Mouse (Mus musculus) heart, adult 18-20 months (tissue): ENCODE data around the gene Gm13283. TPM values are rescaled to one million over a fixed set of nuclear protein-coding genes. Genes with fewer than 3 reads are reported as not detected.
A peak's percentile ranks its signal among the peaks of the same experiment; 100 is the strongest.
"Not testable (repeated sequence)": the region's sequence is repeated elsewhere in the genome, so short reads cannot be mapped to it uniquely, and the experiment has no call there.

Source experiments
- DNase-seq, 2 experiments: peaks; one replicate each; pipeline ENCODE4 v3.0.0; 2021 to 2022; ENCODE audit warnings: mixed read lengths in 1 of 2
- total RNA-seq, 2 experiments: library from RNA; stranded (reverse); gene quantifications; 2 replicates each; pipeline ENCODE4 v1.2.3; 2021

Gene Gm13283
- total RNA-seq, 2 experiments from 2014 or later, result not detected

DNA sequence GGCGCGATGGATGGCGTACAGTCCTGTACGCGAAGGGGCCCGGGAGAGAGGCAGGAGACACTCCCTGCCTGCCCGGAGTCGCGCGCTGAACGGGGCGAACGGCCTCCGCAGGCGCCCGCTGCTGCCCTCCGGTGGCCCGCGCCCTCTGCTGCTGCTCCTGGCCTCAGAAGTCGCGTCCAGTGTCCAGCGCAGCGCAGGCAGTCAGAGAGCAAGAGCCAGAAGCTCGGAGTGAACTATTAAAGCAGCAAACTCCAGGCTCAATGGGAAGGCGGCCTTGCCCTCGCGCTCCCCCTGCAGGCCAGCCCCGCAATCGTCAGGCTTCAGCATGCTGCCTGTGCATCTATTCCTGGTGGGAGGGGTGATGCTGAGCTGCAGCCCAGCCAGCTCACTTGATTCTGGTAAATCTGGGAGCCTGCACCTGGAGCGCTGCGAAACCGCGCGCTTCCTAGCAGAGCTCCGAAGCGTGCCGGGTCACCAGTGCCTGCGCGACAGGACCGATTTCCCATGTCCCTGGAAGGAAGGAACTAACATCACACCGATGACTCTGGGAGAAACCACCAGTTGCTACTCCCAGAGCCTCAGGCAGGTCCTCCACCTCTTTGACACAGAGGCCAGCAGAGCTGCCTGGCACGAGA is 3.6 kb downstream of the Gm13283 start:
- DNase-seq, result peak; percentile 69 to 84

DNA sequence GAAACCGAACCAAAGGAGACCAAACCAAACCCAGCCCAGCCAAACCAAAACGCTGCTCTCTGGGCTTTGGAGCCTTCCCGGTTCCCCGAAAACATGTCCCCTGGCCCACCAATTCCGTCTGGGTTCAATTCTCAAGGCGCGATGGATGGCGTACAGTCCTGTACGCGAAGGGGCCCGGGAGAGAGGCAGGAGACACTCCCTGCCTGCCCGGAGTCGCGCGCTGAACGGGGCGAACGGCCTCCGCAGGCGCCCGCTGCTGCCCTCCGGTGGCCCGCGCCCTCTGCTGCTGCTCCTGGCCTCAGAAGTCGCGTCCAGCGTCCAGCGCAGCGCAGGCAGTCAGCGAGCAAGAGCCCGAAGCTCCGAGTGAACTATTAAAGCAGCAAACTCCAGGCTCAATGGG is 13.6 kb downstream of the Gm13283 start, which contains the start of gene Gm13290:
Gm13290 (plus strand) TSS at position 301 of the 400 bp plus-strand sequence.
- not testable (repeated sequence) for DNase-seq

DNA sequence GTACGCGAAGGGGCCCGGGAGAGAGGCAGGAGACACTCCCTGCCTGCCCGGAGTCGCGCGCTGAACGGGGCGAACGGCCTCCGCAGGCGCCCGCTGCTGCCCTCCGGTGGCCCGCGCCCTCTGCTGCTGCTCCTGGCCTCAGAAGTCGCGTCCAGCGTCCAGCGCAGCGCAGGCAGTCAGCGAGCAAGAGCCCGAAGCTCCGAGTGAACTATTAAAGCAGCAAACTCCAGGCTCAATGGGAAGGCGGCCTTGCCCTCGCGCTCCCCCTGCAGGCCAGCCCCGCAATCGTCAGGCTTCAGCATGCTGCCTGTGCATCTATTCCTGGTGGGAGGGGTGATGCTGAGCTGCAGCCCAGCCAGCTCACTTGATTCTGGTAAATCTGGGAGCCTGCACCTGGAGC is 16.7 kb downstream of the Gm13283 start, which contains the start of gene Gm13289:
Gm13289 (plus strand) TSS at position 301 of the 400 bp plus-strand sequence.
- not testable (repeated sequence) for DNase-seq

GRCm38 (mm10) chr4:88779550-88779949 is 19.6 kb downstream of the Gm13283 start, which contains the start of gene Gm13272:
Gene Gm13272, plus strand, starts transcription at chr4:88779850.
- DNase-seq, result not testable (repeated sequence)

GRCm38 (mm10) chr4:88780320-88780719 is 20.4 kb downstream of the Gm13283 start:
- DNase-seq, result peak in 1 of 2 experiments; percentile 7

GRCm38 (mm10) chr4:88781831-88782230 is 21.9 kb downstream of the Gm13283 start, which contains the start of gene Ifnz:
Gene Ifnz, plus strand, starts transcription at chr4:88782131.
- not testable (repeated sequence) for DNase-seq

DNA sequence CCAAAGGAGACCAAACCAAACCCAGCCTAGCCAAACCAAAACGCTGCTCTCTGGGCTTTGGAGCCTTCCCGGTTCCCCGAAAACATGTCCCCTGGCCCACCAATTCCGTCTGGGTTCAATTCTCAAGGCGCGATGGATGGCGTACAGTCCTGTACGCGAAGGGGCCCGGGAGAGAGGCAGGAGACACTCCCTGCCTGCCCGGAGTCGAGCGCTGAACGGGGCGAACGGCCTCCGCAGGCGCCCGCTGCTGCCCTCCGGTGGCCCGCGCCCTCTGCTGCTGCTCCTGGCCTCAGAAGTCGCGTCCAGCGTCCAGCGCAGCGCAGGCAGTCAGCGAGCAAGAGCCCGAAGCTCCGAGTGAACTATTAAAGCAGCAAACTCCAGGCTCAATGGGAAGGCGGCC is 22.4 kb downstream of the Gm13283 start:
- DNase-seq, result peak; percentile 7 to 47

- not testable (repeated sequence) for DNase-seq
Observed at GRCm38 (mm10) chr4:88785409-88785808, 25.5 kb downstream of the Gm13283 start, which contains the start of gene Gm13276. Gene Gm13276, plus strand, starts transcription at chr4:88785709.

DNA sequence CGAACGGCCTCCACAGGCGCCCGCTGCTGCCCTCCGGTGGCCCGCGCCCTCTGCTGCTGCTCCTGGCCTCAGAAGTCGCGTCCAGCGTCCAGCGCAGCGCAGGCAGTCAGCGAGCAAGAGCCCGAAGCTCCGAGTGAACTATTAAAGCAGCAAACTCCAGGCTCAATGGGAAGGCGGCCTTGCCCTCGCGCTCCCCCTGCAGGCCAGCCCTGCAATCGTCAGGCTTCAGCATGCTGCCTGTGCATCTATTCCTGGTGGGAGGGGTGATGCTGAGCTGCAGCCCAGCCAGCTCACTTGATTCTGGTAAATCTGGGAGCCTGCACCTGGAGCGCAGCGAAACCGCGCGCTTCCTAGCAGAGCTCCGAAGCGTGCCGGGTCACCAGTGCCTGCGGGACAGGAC is 28.5 kb downstream of the Gm13283 start, which contains the start of gene Gm13277:
Gm13277 (plus strand) TSS at position 231 of the 400 bp plus-strand sequence.
- DNase-seq, result peak; percentile 66 to 83

DNA sequence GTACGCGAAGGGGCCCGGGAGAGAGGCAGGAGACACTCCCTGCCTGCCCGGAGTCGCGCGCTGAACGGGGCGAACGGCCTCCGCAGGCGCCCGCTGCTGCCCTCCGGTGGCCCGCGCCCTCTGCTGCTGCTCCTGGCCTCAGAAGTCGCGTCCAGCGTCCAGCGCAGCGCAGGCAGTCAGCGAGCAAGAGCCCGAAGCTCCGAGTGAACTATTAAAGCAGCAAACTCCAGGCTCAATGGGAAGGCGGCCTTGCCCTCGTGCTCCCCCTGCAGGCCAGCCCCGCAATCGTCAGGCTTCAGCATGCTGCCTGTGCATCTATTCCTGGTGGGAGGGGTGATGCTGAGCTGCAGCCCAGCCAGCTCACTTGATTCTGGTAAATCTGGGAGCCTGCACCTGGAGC is 31.3 kb downstream of the Gm13283 start, which contains the start of gene Gm13278:
Gm13278 (plus strand) TSS at position 301 of the 400 bp plus-strand sequence.
- not testable (repeated sequence) for DNase-seq

GRCm38 (mm10) chr4:88793936-88794675 is 34.2 kb downstream of the Gm13283 start, which contains the start of gene Gm13275:
Gene Gm13275, plus strand, starts transcription at chr4:88794487.
- DNase-seq, result peak; percentile 71 to 94

GRCm38 (mm10) chr4:88797097-88797496 is 37.2 kb downstream of the Gm13283 start, which contains the start of gene Gm13279:
Gene Gm13279, plus strand, starts transcription at chr4:88797397.
- DNase-seq, result not testable (repeated sequence)

DNA sequence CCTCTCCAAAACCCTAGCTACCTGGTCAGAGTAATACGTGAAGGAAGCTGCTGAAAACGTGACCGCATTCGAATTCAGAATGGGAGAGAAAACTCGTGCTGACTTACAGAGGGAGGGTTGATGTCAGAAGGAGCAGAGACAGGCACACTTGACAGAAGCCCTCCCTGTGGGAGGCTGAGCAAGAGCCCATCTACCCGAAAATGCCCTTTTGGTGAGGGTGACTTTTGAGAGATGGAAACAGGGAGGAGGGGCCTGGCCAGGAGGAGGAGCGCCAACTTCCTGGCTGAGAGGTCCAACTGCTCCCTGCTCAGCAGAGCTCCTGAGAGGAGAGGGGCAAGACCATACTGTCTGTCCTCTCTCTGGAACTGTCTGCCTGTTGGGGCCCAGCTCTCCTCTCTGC is 39.4 kb downstream of the Gm13283 start, which contains the start of gene Gm13285:
Gm13285 (plus strand) TSS at position 301 of the 400 bp plus-strand sequence.
- not testable (repeated sequence) for DNase-seq

- not testable (repeated sequence) for DNase-seq
Observed at GRCm38 (mm10) chr4:88802954-88803353, 43.0 kb downstream of the Gm13283 start, which contains the start of gene Gm13287. Gene Gm13287, plus strand, starts transcription at chr4:88803254.

- DNase-seq, result not testable (repeated sequence)
Observed at GRCm38 (mm10) chr4:88805231-88805630, 45.3 kb downstream of the Gm13283 start, which contains the start of gene Gm13288. Gene Gm13288, plus strand, starts transcription at chr4:88805531.

- peak; percentile 18 to 44 for DNase-seq
Observed at GRCm38 (mm10) chr4:88805761-88806160, 45.8 kb downstream of the Gm13283 start.

Other genes starting within 250 kb of the Gm13283 start
- gene Ifnb1, start 237.3 kb upstream of the Gm13283 start, total RNA-seq, result not detected
- not detected for gene Ifna15, start 201.9 kb upstream of the Gm13283 start, total RNA-seq
- gene Ifna14, start 188.3 kb upstream of the Gm13283 start, total RNA-seq, result not detected
- not detected for gene Ifna9, start 167.7 kb upstream of the Gm13283 start, total RNA-seq
- gene Ifna12, start 156.7 kb upstream of the Gm13283 start, total RNA-seq, result not detected
- not detected for gene C87499, start 125.7 kb upstream of the Gm13283 start, total RNA-seq
- not detected for gene Ifna13, start 115.7 kb upstream of the Gm13283 start, total RNA-seq
- gene Ifna16, start 83.2 kb upstream of the Gm13283 start, total RNA-seq, result not detected
- not detected for gene Ifna2, start 76.2 kb upstream of the Gm13283 start, total RNA-seq
- gene Ifnab, start 68.8 kb upstream of the Gm13283 start, total RNA-seq, result not detected
- gene Gm26566, start 38.3 kb upstream of the Gm13283 start, total RNA-seq, result under 1 TPM in 1 of 2 experiments, not detected in 1; 0.42 TPM
- 10 to 100 TPM; 72.4 to 76.1 TPM for gene Klhl9, start 37.7 kb upstream of the Gm13283 start, total RNA-seq
- gene Gm13271, start 5.3 kb upstream of the Gm13283 start, total RNA-seq, result not detected
- gene Gm13290, start 13.7 kb downstream of the Gm13283 start, total RNA-seq, result not detected
- not detected for gene Gm13289, start 16.8 kb downstream of the Gm13283 start, total RNA-seq
- not detected for gene Gm13272, start 19.7 kb downstream of the Gm13283 start, total RNA-seq
- gene Ifnz, start 22.0 kb downstream of the Gm13283 start, total RNA-seq, result not detected
- gene Gm13276, start 25.6 kb downstream of the Gm13283 start, total RNA-seq, result not detected
- gene Gm13277, start 28.5 kb downstream of the Gm13283 start, total RNA-seq, result not detected
- gene Gm13278, start 31.4 kb downstream of the Gm13283 start, total RNA-seq, result not detected
- gene Gm13275, start 34.4 kb downstream of the Gm13283 start, total RNA-seq, result not detected
- gene Gm13279, start 37.3 kb downstream of the Gm13283 start, total RNA-seq, result not detected
- not detected for gene Gm13285, start 39.5 kb downstream of the Gm13283 start, total RNA-seq
- gene Gm13287, start 43.1 kb downstream of the Gm13283 start, total RNA-seq, result not detected
- gene Gm13288, start 45.4 kb downstream of the Gm13283 start, total RNA-seq, result not detected
- gene Ifna7, start 56.1 kb downstream of the Gm13283 start, total RNA-seq, result not detected
- gene Ifna11, start 59.8 kb downstream of the Gm13283 start, total RNA-seq, result not detected
- not detected for gene Ifna6, start 67.3 kb downstream of the Gm13283 start, total RNA-seq
- not detected for gene Ifna5, start 75.4 kb downstream of the Gm13283 start, total RNA-seq
- gene Ifna4, start 81.7 kb downstream of the Gm13283 start, total RNA-seq, result not detected
- not detected for gene Ifna1, start 90.0 kb downstream of the Gm13283 start, total RNA-seq
- not detected for gene Ifne, start 120.1 kb downstream of the Gm13283 start, total RNA-seq